Mouse (Mus musculus) skeletal muscle tissue, adult 2 months (tissue): ENCODE data around the gene Ubac2.

ENCODE experiments used
- DNase-seq: peaks from one replicate; pipeline ENCODE4 v3.0.0-alpha.2; 2012; ENCODE audit warnings: low read depth, low spot score

Ubac2 gene

DNA sequence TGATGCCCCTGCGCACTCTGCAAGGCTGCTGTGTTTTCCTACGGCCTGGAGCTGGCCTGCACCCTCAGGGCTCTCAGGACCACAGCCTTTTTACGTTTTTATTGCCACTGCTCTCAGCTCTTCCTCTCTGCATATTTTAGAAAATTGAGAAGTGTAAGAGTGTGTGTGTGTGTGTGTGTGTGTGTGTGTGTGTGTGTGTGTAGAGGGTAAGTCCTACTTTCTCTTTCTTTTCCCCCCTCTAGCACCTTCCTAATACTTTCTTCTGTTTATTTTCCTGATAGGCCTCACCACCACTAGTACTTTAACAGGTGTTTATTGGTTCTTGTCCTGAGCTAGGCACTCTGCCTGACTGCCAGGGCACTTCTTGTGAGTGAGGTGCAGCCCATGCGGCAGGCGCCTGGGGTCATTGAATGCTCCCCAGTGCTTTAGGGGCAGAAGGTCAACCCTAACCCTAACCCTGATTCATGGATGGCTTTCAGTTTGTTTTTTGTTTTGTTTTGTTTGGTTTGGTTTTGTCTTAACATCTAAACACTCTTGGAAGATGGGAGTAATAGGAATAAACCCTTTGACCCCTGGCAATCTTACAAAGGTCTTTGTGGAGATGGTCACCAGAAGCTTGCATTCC lies 16.2 kb downstream of the Ubac2 start:
- no peak for DNase-seq

DNA sequence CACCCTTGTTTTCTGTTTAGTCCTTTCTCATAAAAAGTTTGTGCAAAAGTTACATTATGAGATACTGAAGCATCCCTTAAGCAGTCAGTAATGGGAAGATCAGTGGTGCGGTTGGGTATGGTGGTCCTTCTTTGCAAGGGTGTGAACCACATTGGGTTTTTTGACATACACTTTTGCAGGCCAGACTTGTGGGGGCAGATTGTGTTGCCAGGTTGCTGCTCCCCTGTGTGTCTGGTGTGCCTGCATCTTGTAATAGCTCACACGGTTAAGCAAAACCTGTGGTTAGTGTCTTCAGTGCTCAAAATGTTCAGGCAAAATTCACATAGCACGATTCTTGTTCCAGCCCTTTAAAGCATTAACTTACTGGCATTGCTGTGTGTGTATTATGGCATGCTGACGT lies 16.9 kb downstream of the Ubac2 start:
- no peak for DNase-seq

DNA sequence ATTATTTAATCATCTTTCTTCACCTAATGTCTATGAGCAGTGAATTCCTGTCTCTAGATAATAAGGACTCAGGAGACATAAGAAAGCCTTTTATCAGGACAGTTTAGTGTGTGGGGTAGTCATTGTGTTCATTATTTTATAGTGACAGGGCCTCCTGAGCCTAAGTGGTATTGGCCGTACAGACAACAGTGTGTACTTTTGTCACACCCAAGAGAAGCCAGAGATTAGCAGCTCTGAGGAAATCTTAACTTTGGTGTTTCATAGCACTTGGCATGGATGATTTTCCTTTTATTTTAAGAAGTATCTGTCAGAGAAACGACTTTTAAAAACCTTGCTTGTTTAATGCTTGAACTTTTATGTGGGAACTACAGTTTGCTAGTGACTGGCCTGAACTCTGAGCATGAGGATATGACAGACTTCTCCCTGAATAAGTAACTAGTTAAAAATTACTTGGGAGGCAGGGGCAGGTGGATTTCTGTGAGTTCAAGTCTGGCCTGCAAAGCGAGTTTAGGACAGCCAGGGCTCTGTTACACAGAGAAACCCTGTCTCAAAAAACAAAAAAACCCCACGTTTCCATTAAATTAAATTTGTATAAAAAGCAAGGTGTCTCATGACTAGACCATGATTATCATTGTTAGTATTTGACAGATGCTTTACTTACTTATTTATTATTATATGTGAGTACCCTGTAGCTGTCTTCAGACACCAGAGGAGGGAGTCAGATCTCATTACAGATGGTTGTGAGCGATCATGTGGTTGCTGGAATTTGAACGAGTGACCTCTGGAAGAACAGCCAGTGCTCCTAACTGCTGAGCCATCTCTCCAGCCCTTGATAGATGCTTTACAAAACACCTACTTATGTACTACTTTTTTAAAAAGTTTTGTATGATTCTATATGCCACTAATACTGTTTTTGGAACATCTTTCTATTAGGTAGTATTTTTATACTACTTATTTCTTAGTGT lies 18.0 kb downstream of the Ubac2 start:
- peak; percentile 28 for DNase-seq

DNA sequence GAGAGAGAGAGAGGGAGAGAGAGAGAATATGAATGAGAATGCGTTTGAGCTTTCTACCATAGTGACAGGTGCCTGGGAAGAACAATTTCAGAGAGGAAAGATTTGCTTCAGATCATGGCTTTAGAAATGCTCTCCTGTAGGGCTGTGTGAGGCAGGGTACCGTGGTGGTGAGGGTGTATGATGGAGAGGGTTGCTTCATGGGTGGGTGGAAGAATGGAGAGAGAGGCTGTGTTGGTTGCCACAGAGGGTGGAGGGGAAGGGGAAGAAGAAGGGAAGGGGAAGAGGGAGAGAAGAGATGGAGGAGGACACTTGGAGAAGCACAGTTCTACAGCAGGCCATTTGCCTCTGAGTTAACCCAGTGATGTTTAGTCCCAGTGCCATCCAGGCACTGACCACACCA lies 19.4 kb downstream of the Ubac2 start:
- DNase-seq, result no peak

DNA sequence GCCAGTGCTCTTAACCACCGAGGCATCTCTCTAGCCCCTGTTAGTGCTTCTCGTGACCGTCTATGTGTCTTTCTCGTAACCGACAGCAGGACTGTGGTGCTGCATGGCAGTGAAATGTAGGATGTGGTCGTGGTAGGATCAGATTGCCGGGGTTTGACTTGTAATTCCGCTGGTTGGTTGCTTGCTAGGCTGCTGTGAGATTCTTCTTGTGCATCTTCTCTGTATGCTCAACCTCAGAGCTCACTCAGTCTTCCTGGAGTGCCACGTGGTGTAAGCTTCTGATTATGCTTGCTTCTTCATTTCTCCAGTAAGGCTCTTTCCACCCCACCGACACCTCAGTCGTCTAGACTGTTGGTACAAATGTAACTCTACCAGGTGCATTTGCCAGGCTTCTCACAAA lies 20.1 kb downstream of the Ubac2 start:
- DNase-seq, result peak; percentile 26

DNA sequence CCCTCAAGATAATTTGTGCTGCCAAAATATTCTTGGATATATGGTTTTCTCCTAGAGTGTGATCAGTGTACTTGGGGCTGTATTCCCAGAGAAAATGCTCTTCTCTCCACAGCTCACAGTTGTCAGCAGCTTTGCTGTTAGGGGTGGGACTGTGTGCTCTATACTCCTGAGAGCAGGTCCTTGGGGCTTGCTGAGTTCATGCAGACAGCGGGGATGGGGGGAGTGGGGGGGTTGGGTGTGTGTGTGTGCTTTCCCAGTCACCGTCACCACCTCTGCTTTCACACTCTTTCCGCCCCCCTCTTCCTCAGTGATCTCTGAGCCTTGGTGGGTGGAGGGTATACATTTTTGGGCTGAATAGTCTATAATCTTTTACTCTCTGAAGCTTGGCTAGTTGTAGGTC lies 20.7 kb downstream of the Ubac2 start:
- no peak for DNase-seq

DNA sequence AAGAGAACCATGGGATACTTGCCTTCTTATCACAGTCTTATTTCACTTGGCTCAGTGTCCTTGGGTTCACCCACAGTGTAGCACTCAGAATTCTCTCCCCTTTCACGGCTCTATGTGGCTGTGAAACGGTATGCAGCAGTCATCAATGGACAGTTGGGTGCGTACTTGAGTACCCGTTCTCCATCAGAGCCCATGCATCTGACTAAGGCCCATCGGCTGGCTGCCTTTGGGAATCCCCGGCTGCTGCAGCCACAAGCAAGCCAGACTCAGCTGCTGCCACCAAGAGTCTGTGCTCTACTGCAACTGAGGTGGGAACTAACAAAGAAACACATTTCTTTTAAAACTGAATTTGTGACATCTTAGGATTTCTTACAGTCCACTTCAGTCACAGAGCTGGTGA lies 23.1 kb downstream of the Ubac2 start:
- no peak for DNase-seq

DNA sequence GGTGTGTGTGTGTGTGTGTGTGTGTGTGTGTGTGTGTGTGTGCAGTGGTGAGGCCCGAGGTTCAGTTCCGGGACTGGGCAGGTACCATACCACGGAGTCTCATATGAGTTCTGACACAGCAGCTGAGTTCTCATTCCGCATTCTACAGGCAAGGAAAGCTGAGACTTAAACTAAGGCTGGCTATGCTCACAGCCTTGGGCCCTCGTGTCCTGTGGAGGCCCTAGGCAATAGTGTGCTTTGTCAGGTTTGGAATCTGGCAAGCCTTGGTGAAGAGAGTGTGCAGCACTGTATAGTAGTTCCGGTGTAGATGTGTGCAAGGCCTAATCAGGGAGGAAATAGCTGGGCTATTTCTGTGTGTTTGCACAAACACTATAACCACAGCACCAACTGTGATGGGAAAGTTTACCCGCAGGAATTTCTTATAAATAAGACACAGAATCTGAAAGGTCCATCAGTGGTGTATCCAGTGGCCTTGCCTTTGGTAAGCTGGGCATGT lies 25.0 kb downstream of the Ubac2 start:
- DNase-seq, result no peak

DNA sequence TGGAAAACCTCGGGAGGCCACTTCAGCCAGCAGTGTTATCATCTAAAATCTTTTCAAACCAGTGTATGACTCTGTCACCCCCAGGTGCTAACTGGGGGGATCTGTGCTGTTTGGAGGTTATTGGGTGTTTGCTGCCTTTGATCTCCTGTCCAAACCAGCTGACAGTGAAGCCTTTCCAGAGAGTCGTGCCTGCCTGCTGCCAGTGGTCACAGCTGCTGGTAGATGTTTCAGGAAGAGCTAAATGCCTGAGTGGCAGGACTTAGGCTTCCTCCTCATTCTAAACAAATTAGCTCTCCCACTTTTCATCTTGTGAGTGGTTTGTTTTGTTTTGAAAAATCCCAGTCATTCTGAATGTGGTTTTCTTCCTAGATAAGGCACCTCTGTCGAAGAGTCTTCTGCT lies 26.3 kb downstream of the Ubac2 start:
- no peak for DNase-seq

DNA sequence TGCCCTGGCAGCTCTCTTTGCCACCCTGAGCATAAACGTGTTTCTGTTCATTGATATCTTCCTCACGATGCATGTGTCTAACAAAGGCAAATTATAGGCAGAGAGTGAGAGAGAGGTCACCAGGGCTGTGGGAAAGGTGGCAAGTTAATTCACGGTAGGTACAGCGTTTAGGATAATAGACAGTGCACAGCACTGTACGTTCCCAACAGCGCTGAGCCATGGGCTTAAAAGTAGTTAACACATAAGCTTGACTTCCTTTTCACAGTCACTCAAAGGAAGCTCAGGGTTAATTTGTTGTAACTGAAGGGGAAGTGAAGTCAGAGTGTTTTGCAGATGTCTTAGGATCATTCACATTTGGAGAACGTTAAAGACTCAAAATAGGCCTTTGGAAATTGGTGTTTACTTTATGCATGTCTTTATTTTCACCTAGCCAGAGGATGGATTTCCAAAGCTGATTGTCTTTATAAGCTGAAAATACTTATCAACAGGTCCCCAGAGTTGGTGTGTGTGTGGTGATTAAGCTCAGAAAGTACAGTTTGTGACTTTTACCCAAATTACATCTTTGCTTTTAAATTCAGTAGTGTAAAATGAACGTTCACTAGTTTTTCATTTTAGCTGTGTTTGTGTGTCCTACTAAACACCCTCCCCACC lies 28.0 kb downstream of the Ubac2 start:
- DNase-seq, result no peak

DNA sequence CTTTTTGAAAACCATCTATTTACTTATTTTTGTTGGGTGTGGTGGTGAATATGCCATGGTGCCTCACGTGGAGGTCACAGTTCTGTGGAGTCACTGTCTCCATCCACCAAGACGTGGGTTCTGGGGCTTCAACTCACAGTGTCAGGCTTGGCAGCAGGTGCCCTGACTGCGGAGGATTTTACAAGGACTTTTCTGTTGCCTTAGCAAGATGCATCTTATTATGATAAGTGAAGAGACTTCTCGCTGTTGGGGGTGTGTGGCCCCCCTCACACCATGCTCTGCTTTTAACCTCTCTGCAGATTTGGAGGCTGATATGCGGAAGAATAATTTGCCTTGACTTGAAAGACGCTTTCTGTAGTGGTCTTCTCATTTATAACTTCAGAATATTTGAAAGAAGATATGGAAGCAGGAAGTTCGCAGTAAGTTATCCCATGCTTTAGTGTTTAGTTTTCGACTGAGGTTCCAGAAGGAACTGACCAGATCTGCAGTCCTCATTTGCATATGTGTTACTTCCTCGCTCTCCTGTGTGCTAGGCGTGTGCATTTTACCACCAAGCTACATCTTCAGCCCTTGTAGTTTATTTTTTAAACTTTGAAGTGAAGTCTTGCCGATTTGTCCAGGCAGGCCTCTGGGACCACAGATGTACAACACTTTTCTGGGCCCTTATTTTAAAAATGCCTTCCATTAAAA lies 28.7 kb downstream of the Ubac2 start:
- no peak for DNase-seq

DNA sequence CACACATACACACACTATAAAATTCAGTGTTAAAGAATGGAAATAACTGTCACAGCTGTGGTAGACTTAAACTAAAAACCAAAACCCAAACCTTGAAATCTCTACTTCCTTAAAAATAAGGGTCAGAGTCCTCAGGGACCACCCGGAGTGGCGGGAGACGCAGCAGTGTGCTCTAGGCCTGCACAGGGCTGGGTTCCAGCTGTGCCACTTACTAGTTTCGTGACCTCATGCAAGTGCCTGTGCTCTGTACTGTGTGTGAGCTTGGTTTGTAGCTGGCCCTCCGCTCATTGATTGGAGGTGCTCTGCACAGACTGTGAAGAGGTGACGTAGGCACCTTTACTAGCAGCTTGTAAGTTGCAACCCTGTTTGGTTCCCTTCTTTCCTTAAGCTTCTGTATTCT lies 31.4 kb downstream of the Ubac2 start:
- no peak for DNase-seq

DNA sequence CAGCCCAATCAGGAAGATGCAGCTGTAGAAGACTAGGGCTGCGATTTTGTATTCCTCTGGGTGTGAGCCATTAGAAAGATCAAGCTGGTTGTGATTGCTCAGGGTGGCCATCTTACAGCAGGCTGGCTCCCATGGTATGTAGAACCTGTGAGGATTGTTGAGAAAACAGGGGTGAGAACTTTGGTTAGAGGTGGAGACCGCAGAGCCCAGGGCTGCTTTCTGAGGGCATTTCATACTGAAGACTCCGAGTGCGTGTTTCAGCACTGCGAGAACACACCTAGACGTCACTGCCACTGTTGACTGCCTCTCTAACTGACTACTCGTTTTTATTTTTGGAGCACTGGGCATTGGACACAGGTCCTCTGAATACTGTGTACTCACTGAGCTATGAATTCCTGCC lies 34.1 kb downstream of the Ubac2 start:
- no peak for DNase-seq

DNA sequence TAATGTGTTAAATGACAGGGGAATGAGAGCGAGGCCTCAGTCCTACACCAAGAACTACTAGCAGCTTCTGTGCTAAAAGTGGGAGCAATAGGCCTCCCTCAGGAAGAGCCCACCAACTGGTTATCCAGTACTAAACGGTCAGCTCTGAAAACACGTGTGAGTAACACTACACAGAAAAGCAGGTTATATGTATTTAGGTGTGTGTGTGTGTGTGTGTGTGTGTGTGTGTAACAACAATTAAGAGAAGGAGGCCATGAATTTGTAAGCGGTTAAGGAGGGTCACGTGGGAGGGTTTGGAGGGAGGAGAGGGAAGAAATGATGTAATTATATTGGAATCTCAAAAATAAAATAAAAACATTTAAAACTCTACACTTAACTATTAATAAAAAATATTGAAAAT lies 36.7 kb downstream of the Ubac2 start:
- no peak for DNase-seq

DNA sequence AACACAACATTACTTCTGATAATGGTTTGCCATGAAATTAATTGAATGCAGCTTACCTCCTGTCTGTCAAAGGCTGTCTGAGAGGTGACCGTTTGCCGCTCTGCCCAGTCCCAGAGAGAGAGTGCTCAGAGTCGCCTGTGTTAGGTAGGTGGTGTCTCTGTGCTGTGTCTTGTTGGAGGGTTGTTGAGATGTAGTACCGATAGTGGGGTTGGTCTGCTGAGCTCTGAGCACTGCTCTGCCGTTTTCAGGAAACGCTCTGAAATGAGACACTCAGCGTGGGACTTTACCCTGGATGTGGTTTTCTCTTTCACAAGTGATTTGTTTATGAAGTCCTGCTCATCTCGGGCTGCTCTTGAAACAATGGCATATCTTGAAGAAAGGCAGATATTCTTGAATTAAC lies 37.2 kb downstream of the Ubac2 start, which contains the start of gene Gpr18:
Gpr18 (minus strand) TSS at position 161 of the 400 bp plus-strand sequence.
- DNase-seq, result no peak

DNA sequence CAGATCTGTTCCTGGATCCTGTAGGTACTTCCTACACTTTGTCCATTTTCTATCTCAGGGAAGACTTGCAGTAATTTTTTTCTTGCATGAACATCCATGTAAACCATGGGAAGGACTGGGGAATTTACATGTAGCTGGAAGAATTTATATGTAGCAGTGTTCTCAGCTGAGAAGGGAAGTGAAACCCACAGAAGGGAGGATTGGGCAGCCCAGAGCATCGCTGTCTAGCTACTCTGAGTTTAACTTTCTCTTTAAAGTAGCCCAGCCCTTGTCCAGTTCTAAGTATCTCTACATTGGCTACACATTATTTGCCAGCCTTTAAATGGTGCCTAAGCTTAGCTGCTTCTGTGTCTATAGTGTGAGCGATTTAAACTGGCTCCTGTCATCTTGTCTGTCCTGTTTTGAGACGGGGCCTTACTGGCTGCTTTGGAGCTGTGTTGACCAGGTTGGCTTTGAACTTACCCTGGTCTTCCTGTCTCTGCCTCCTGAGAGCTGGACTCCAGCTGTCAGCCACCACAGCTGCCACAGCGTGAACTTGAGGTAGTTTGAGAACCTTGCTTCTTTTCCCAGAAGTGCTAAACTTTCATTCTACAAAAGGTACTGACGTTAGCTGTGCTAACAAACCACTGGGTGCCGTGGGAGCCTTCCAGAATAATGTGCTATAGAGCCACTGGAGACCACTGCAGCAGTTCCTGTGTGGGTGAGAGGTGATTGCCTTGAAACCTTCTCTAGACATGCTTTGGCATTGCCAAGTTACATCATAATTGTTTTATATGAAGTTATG lies 38.1 kb downstream of the Ubac2 start:
- no peak for DNase-seq

DNA sequence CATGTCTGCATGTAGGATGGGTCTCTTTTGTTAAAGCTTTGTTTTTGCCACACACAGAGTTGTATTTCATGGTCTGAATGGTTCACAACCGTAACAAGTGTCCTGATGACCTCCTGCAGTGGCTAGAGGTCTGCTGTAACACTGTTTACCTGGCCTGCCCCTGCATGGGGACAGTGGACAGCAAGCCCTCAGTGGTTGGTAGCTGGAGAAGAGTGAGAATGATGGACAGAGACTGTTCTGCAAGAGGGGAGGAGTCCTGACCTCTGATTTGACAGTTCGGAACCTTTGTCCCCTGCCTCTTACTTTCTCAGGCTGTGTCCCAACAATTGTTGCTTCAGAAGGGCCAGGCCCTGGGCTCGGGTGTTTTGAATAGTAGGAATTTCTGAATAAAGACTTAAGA lies 39.8 kb downstream of the Ubac2 start:
- DNase-seq, result no peak

DNA sequence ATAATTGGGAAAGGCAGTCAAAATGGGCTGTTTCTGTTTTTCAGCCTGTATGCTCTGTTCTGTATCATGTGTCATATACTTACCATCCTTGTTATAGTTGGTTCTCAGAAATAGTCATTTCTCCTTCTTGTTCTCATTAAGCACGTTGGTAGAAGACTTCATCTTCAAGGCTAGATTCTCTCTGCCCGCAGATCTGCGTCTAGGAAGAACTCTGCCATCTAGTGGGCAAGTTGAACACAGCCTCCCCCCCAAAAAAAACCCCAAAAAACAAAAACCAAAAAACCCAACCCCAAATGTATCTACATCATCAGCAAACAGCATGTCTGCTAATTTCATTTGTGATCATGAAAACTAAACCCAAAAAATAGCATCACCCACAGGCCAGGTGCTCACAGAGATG lies 41.3 kb downstream of the Ubac2 start:
- DNase-seq, result no peak

DNA sequence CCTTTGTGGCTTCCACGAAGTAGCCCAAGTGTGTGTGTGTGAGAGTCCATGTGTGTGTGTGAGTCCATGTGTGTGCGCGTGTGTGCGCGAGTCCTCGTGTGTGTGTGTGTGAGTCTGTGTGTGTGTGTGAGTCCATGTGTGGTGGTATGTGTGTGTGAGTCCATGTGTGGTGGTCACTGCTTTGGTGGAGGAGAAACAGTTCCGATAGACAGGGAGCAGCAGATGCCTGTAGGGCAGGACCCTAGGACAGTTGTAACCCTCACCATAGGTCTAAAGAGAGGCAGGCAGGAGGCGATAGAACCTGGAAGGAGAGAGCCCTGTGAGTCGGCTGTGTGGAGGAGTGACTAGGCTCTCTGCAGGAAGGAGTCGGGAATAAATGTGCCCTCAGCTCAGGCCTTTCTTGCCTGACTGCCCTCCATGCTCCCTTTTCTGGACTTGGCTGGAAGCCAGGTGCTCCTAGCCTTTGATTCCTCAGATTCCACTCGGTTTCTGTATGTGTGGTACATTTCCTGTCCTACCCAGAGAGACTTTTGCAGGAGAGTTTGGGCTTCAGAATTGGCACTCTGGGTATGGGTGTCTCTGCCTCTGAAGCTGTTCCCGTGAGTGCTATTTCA lies 42.2 kb downstream of the Ubac2 start:
- DNase-seq, result no peak

DNA sequence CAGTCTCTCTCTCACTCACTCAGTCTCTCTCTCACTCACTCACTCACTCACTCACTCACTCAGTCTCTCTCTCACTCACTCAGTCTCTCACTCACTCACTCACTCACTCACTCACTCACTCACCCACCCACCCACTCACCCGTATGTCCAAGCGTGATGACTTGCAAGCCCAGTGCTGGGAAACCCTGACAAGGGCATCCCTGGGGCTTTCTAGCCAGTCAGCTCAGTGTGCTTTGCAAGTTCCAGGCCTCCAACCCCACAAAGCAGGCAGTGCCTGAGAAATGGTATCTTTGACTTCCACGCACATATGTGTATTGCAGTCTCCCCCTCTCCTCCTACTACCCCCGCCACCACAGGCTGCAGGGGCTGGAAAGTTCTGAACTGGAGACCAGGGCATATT lies 43.6 kb downstream of the Ubac2 start:
- DNase-seq, result no peak

DNA sequence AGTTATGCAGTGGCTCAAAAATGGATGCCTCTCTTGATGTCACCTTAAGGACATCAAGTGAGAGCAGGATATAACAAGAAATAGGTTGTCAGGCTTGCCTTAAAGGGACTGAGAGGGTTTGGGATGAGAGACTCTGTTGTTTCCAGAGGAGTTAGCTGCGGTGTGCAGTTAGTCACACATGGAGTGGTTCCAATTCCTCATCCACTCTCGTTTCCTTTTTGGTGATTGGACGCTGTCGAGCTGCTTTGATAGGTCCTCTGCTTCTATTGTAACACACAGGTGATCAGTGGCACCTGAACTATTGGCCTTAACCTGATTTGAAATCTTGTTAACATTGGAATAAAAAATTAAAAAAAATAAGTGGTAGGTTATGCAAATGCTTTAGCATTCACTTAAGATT lies 44.3 kb downstream of the Ubac2 start:
- no peak for DNase-seq
